Mouse (Mus musculus): Measurements from ENCODE around the gene Sycp2.

The Sycp2 gene

GRCm38 (mm10) chr2:178407053-178407815 lies at the start of gene Sycp2:
Gene Sycp2 (minus strand): TSS chr2:178407685.
- CTCF ChIA-PET: no interaction called here

GRCm38 (mm10) chr2:178454664-178455516 lies 47.4 kb upstream of the Sycp2 start:
- CTCF ChIA-PET: no interaction called here

- CTCF ChIA-PET: no interaction called here
Observed at GRCm38 (mm10) chr2:178450961-178451360, 43.5 kb upstream of the Sycp2 start.

- CTCF ChIA-PET: no interaction called here
Observed at GRCm38 (mm10) chr2:178450236-178450635, 42.8 kb upstream of the Sycp2 start.

- CTCF ChIA-PET: no interaction called here
Observed at GRCm38 (mm10) chr2:178449386-178449785, 41.9 kb upstream of the Sycp2 start.

- CTCF ChIA-PET: no interaction called here
Observed at GRCm38 (mm10) chr2:178437311-178437710, 29.8 kb upstream of the Sycp2 start.

- CTCF ChIA-PET: no interaction called here
Observed at GRCm38 (mm10) chr2:178433903-178434302, 26.4 kb upstream of the Sycp2 start.

- CTCF ChIA-PET: no interaction called here
Observed at GRCm38 (mm10) chr2:178433495-178433894, 26.0 kb upstream of the Sycp2 start.

GRCm38 (mm10) chr2:178430231-178430630 lies 22.7 kb upstream of the Sycp2 start, which contains the start of gene Cdh26:
Gene Cdh26 (plus strand): TSS chr2:178430531.
- CTCF ChIA-PET: no interaction called here

GRCm38 (mm10) chr2:178429426-178429825 lies 21.9 kb upstream of the Sycp2 start:
- CTCF ChIA-PET: interaction anchor here (0.6 kb wide), 1 partner anchor 91 kb away, joined by 3 read pairs; no protein-coding TSS in a partner anchor

GRCm38 (mm10) chr2:178428676-178429075 lies 21.2 kb upstream of the Sycp2 start:
- CTCF ChIA-PET: no interaction called here

- CTCF ChIA-PET: no interaction called here
Observed at GRCm38 (mm10) chr2:178428183-178428582, 20.7 kb upstream of the Sycp2 start.

GRCm38 (mm10) chr2:178427181-178427580 lies 19.7 kb upstream of the Sycp2 start:
- CTCF ChIA-PET: no interaction called here

- CTCF ChIA-PET: no interaction called here
Observed at GRCm38 (mm10) chr2:178426229-178426628, 18.7 kb upstream of the Sycp2 start.

- CTCF ChIA-PET: no interaction called here
Observed at GRCm38 (mm10) chr2:178423223-178423622, 15.7 kb upstream of the Sycp2 start.

- CTCF ChIA-PET: no interaction called here
Observed at GRCm38 (mm10) chr2:178422186-178422585, 14.7 kb upstream of the Sycp2 start.

GRCm38 (mm10) chr2:178421603-178422002 lies 14.1 kb upstream of the Sycp2 start:
- CTCF ChIA-PET: no interaction called here

GRCm38 (mm10) chr2:178420576-178420975 lies 13.1 kb upstream of the Sycp2 start:
- CTCF ChIA-PET: no interaction called here

GRCm38 (mm10) chr2:178416970-178417369 lies 9.5 kb upstream of the Sycp2 start:
- CTCF ChIA-PET: no interaction called here

GRCm38 (mm10) chr2:178416427-178416826 lies 8.9 kb upstream of the Sycp2 start:
- CTCF ChIA-PET: no interaction called here

GRCm38 (mm10) chr2:178415150-178415448 lies 7.6 kb upstream of the Sycp2 start:
- CTCF ChIA-PET: interaction anchor here (0.7 kb wide), 1 partner anchor 321 kb away, joined by 6 read pairs; no protein-coding TSS in a partner anchor

GRCm38 (mm10) chr2:178414261-178415149 lies 7.0 kb upstream of the Sycp2 start, which contains the start of the genes Ppp1r3d and Fam217b:
Gene Ppp1r3d (minus strand): TSS chr2:178414472.
Gene Fam217b (plus strand): TSS chr2:178414524.
- CTCF ChIA-PET: interaction anchor here (0.7 kb wide), 1 partner anchor 321 kb away, joined by 6 read pairs; no protein-coding TSS in a partner anchor

All from spleen, embryonic (tissue).